Mouse (Mus musculus) G1E (cell line): Measurements from ENCODE around the gene Oxgr1. TPM values are rescaled to one million over a fixed set of nuclear protein-coding genes. Genes with fewer than 3 reads are reported as not detected.

Experiments
- ATAC-seq: 2 replicates; pipeline ENCODE4 v1.8.0; 2016; ENCODE audit warnings: mild to moderate bottlenecking; ENCODE audit not compliant: insufficient number of reproducible peaks, poor library complexity, low FRiP score, severe bottlenecking; ENCODE audit errors: extremely low read depth
- DNase-seq: peaks from one replicate; pipeline ENCODE4 v3.0.0; 2012; ENCODE audit warnings: low spot score
- H3K27me3 ChIP-seq: 2 replicates; pipeline ENCODE4 v1.6.1; 2012; ENCODE audit warnings: mild to moderate bottlenecking, low read length, inconsistent platforms; ENCODE audit not compliant: insufficient read depth
- H3K36me3 ChIP-seq: replicated peaks from 2 replicates; pipeline ENCODE3; 2012; ENCODE audit warnings: mild to moderate bottlenecking, inconsistent platforms
- H3K4me1 ChIP-seq: 2 replicates; pipeline ENCODE4 v1.6.1; 2012; ENCODE audit warnings: low read depth, low read length, inconsistent platforms, mixed read lengths; ENCODE audit not compliant: insufficient read depth
- H3K4me3 ChIP-seq: 2 replicates; pipeline ENCODE4 v1.5.1; 2012; ENCODE audit warnings: low read depth, mild to moderate bottlenecking, inconsistent platforms, low read length, moderate library complexity, mixed read lengths
- H3K9me3 ChIP-seq: replicated peaks from 2 replicates; pipeline ENCODE4 v1.6.1; 2012; ENCODE audit warnings: inconsistent platforms
- CTCF ChIP-seq: IDR thresholded peaks from 2 replicates; pipeline ENCODE4 v1.5.1; 2012; ENCODE audit warnings: low read depth, low read length, inconsistent platforms, mixed read lengths
- GATA1 ChIP-seq: IDR thresholded peaks from 2 replicates; pipeline ENCODE4 v1.6.1; 2012; ENCODE audit warnings: borderline replicate concordance, low read length, inconsistent platforms, mixed read lengths
- GATA2 ChIP-seq: IDR thresholded peaks from 2 replicates; pipeline ENCODE4 v1.6.1; 2012; ENCODE audit warnings: low read depth, low read length, inconsistent platforms, borderline replicate concordance
- POLR2AphosphoS5 ChIP-seq: IDR thresholded peaks from 2 replicates; pipeline ENCODE4 v1.6.1; 2012; ENCODE audit warnings: low read depth, low read length, inconsistent platforms; ENCODE audit not compliant: insufficient replicate concordance
- TAL1 ChIP-seq: conservative IDR thresholded peaks from 2 replicates; pipeline ENCODE4 v1.6.1; 2012; ENCODE audit warnings: low read depth, low read length, inconsistent platforms, mixed read lengths
- polyA plus RNA-seq: library from polyadenylated mRNA; stranded (reverse); fragments of >175 nt; gene quantifications from 2 replicates; pipeline ENCODE4 v1.2.3, GENCODE M21; 2012
- total RNA-seq, 2 experiments: library from RNA; stranded (forward) in 1 of 2; stranded (reverse) in 1 of 2; fragments of 200-1000 nt in 1 of 2; fragments of >200 nt in 1 of 2; fragmentation: Nextera tagmentation in 1 of 2; gene quantifications; 2 replicates each; pipeline ENCODE4 v1.2.3; 2014 to 2017

The Oxgr1 gene
- total RNA-seq (2014; fragmentation: Nextera tagmentation) = not detected in 2 replicates
- total RNA-seq (2017) = 0.12 and 0.16 TPM in 2 replicates
- polyA plus RNA-seq = 0.01 TPM in 1 of 2 replicates, not detected in the other

GRCm38 (mm10) chr14:120042187-120042820 lies at the start of gene Oxgr1:
TSS of gene Oxgr1 (minus strand) at chr14:120042435.
- Histone ChIP-seq H3K9me3 (peaks cover 72% of the 10 kb centered on the region), H3K4me1 (no peaks in the 10 kb centered on the region), H3K27me3 (no peaks in the 10 kb centered on the region), H3K36me3 (no peaks in the 10 kb centered on the region), H3K4me3 (no peak within 1 kb of the TSS)
- TF ChIP-seq TAL1 = no peak
- TF ChIP-seq POLR2AphosphoS5 = no peak
- ATAC-seq (no peak), DNase-seq (no peak)

GRCm38 (mm10) chr14:120090401-120090800 lies 48.2 kb upstream of the Oxgr1 start:
- H3K36me3 ChIP-seq = no peaks in the 10 kb centered on the region
- H3K27me3 ChIP-seq = no peaks in the 10 kb centered on the region
- no peak overlapping the region for H3K4me3 ChIP-seq
- ATAC-seq (no peak), DNase-seq (no peak)
- peaks cover 57% of the 10 kb centered on the region for H3K9me3 ChIP-seq
- TF ChIP-seq GATA2 = no peak
- TF ChIP-seq POLR2AphosphoS5 = no peak
- TF ChIP-seq CTCF = no peak
- no peak for TF ChIP-seq GATA1
- no peak for TF ChIP-seq TAL1
- no peaks in the 10 kb centered on the region for H3K4me1 ChIP-seq

DNA sequence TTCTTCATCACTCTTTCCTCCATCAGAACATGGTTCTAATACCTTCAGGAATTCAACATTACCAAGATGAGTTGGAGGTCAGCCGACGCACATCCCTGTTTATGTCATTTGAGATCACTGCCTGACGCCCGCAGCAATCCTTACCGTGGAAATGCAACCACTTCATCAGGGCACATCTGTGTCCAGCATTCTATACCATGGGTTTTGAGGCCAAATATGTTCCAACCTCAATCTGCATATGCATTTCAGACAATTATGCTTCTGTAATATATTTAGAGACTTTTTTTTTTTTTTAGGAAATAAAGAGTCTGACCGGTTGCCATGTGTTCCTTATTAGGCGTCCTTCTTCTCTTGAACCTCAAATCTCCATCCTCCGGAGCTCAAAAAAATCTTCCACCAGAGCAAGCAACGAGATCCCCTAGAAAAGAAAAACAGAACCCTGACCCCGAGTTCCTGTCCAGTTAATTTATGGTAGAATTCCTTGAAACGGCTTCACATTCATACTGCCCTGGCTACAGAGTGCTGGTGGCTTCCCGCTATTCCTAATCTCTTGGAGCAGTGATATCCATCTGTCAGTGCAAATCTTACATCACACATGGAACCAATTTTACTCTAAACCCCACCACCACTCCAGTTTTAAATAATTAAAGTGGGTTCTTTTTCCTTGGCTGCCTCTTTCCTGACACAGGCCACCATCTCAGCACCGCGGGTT lies 47.6 kb upstream of the Oxgr1 start:
- ATAC-seq = no peak
- Histone ChIP-seq H3K4me3 (no peak overlapping the region), H3K9me3 (peaks cover 55% of the 10 kb centered on the region), H3K4me1 (no peaks in the 10 kb centered on the region), H3K27me3 (no peaks in the 10 kb centered on the region), H3K36me3 (no peaks in the 10 kb centered on the region)
- DNase-seq = no peak
- TF ChIP-seq TAL1 (no peak), GATA2 (no peak)

DNA sequence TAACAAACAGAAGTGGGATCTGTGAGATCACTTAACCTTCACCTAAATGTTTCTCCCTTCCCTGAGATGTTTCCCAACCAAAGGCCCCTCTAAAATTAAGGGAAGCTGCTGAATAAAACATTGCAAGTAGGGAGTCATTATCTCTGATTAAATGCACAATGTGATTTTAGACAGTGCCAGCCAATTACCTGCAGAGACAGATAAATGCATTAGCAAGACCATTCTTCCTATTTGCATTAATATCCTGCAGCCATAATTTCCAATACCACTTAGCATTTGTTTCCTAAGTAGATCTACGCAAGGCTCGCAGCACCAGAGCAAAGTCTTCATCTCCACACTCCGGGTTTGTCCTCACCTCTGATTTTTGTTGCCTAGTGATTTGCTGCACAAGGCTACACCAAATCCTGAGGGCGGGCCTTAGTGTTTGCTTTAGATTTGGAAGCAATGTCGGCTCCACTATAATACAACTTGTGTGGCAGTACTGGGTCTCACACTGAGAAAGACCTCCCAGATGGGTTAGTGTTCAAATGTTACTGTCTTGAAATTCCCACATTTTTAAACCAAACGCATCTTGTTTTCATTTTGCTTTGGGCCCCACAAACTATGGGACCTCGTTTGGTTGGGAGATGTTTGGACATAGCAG lies 46.9 kb upstream of the Oxgr1 start:
- H3K36me3 ChIP-seq = no peaks in the 10 kb centered on the region
- no peak overlapping the region for H3K4me3 ChIP-seq
- H3K27me3 ChIP-seq = no peaks in the 10 kb centered on the region
- H3K4me1 ChIP-seq = no peaks in the 10 kb centered on the region
- ATAC-seq = no peak
- peaks cover 58% of the 10 kb centered on the region for H3K9me3 ChIP-seq
- no peak for DNase-seq
- TF ChIP-seq CTCF (no peak), POLR2AphosphoS5 (no peak), GATA1 (no peak), GATA2 (no peak), TAL1 (no peak)

GRCm38 (mm10) chr14:120084084-120084667 lies 41.9 kb upstream of the Oxgr1 start:
- no peaks in the 10 kb centered on the region for H3K27me3 ChIP-seq
- DNase-seq (no peak), ATAC-seq (no peak)
- no peaks in the 10 kb centered on the region for H3K4me1 ChIP-seq
- H3K36me3 ChIP-seq = no peaks in the 10 kb centered on the region
- no peak for TF ChIP-seq POLR2AphosphoS5
- TF ChIP-seq GATA2 = no peak
- H3K4me3 ChIP-seq = no peak overlapping the region
- peaks cover 60% of the 10 kb centered on the region for H3K9me3 ChIP-seq

DNA sequence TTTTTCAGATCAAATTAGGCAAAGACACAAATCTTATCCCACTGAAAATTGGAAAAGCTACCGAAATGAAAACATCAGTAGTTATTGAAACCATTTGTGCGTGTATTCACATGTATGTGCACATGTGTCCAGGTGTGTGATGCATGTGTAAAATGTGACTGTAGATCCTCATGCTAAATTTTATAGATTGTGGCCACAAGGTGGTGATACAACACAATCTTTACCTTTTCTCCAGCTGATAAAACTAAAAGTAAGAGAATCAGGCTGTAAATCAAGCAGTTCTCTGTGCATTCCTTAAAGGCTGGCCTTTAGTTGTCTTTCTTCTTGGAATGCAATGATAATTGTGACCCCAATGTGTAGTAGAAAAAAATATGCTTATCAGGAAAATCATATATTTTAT lies 34.0 kb upstream of the Oxgr1 start:
- H3K4me1 ChIP-seq = no peaks in the 10 kb centered on the region
- DNase-seq (no peak), ATAC-seq (no peak)
- TF ChIP-seq GATA2 (no peak), CTCF (no peak), GATA1 (no peak), POLR2AphosphoS5 (no peak), TAL1 (no peak)
- H3K4me3 ChIP-seq = no peak overlapping the region
- no peaks in the 10 kb centered on the region for H3K36me3 ChIP-seq
- no peaks in the 10 kb centered on the region for H3K27me3 ChIP-seq
- H3K9me3 ChIP-seq = peaks cover 44% of the 10 kb centered on the region
